Mouse (Mus musculus): ENCODE measurements at regions not wholly inside any gene's neighbourhood (a gene's known extent, or its start where the extent isn't known, plus 50 kb on each side); places are given as distances from the start of the nearest gene placed in this dataset.
"Not testable (repeated sequence)": the region's sequence is repeated elsewhere in the genome, so short reads cannot be mapped to it uniquely, and the experiment has no call there.

DNA sequence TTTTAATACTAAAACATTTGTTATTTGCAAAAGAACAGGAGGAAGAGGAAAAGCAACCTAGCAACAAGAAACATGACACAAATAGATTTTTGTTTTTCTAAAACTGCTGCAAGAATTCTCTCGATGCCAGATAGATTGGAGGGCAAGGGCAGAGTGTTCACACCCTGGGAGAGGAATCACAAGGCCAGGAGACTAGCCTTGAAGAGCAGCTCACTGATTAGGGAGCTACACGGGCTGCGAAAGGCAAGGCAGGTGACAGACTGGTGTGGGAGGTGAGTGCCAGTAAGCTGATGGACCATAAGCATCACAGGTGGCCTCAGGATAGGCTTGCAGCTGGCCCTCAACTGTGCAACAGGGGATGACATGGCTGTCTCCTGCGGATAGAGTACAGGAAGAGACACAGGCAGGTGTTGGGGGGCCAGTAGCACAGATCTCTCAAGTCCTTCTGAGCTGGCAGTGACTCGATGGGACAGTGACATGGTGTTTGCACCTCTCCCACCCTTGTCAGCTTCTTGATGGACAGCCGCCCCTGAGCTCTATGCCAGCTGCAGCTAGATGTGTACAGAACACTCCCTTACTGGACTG, 102.0 kb upstream of the Abca1 start:
- no peak for DNase-seq

DNA sequence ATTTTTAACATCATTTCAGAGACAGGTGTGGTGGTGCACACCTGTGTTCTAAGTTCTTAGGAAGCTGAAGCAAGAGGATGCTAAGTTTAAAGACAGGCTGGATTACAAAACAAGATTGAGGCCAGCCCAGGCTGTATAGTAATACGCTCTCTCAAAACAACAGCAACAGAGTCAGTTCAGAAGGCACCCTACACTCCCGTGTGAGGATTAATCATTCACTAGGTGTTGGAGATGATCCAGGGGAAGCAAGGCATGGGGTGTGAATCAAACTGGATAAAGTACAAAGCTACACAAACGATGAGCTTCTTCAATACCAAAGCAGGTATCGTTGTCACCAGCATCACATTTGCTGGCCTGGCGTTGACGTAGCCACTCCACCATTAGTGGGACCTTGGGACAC, 99.3 kb upstream of the Abca1 start:
- no peak for DNase-seq

GRCm38 (mm10) chr4:53256996-53257395, 97.3 kb upstream of the Abca1 start:
- DNase-seq, result no peak

DNA sequence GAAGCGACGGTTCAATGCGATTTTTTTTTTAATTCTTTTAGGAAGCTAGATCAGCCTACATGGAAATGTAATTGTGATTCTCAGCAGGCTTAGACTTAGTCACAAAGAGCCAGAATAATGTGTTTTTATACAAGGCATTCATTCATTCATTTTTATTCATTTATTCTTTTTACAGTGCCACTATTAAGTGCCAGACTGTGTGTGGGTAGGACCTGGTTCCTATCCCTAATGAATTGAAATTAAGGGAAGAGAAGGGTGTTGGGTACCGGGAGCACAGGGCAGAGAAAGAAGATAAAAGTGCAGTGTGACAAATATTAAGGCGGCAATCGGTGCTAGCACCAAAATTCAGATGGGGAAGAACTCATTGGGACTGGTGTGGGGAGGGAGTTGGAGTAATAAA, 94.8 kb upstream of the Abca1 start:
- DNase-seq, result no peak

DNA sequence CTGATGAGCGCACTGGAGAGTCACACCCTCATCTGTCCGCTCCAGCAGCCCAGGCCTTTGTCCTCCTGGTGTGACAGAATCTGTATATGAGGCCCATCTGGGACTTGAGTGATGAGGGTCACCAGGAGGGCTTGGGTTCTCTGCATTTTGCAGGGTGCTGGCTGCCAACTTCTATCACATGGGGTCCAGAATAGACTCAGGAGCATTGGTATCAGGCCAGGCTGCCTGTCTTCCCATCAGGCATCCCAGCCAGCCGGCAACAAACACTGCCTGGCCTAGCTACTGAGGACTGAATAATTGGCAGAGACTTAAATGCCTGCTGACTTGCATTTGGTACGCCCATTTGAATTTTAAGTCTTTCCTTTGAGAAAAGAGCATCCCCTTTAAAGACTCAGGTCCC, 94.0 kb upstream of the Abca1 start:
- no peak for DNase-seq

GRCm38 (mm10) chr4:53250325-53250724, 90.6 kb upstream of the Abca1 start:
- no peak for DNase-seq

DNA sequence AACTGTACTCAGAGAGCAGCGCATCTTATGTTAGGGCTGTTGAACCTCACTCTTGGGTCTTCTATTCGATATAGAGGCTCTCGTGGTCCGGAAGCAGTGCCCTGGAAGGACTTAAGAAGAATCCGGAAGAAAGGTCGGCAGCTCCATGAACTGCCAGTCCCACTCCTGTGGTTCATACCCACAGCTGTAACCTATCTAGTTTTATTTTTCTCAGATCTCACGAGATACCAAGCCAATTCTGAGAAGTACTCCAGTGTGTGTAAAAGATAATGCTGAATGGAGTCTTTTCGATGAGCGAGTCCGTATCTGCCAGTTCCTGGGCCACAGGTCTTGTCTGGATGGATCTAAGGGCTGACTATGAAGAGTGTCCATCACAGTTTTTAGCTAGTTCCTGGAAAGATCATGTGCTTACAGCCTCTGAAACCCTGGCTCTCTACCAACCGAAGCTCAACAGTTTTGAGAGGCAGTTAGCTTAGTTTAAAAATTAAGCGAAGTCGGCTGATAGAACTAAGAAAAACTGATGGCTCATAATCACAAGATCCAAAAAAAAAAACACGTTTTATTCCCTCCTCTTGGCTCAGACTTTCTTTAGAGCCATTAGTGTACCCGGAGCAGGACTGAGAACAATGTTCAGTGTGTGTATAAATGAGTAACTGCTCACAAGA, 86.5 kb upstream of the Abca1 start:
- no peak for DNase-seq

GRCm38 (mm10) chr4:53245553-53245952, 85.9 kb upstream of the Abca1 start:
- DNase-seq, result no peak

GRCm38 (mm10) chr4:53243473-53243872, 83.8 kb upstream of the Abca1 start:
- not testable (repeated sequence) for DNase-seq

DNA sequence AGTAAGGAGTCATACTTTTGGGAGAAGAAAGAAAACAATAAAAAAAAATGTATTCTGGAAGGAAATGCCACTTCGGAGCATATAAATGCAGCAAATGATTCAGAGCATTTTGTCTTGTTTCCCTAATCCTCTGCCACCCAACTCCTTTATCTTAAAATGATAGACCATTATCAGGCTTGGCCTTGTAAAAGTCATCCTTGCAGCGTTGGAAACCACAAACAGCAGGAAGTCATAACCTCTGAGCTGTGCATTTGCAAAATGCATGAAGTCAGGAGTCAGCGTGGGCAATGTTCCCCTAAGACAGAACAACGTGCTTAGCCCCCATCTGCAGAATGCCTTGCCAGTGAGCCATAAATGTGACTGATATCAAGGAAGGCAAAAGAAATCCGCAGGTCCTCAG, 80.2 kb upstream of the Abca1 start:
- no peak for DNase-seq

- DNase-seq, result no peak
Measured at GRCm38 (mm10) chr4:53238314-53239259, 78.9 kb upstream of the Abca1 start.

GRCm38 (mm10) chr4:53235870-53236269, 76.2 kb upstream of the Abca1 start:
- DNase-seq, result no peak

DNA sequence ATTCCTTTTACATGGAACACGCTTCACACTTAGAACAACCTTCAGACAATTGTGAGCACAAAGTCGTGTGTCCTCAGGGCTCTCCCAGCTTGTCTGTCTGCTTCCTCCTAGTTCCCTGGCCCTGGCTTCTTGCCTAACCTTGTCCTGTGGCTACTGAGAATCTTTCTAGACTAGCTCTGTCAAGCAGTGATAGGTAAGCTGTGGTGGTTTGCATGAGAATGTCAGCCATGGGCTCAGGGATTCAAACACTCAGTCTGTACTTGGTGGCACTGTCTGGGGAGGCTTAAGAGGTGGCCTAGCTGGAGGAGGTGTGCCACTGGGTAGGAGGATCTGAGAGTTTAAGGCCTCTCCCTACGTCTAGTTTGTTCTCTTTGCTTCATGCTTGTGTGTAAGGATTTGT, 72.7 kb upstream of the Abca1 start:
- no peak for DNase-seq

- no peak for DNase-seq
Measured at GRCm38 (mm10) chr4:53231867-53232266, 72.2 kb upstream of the Abca1 start.

DNA sequence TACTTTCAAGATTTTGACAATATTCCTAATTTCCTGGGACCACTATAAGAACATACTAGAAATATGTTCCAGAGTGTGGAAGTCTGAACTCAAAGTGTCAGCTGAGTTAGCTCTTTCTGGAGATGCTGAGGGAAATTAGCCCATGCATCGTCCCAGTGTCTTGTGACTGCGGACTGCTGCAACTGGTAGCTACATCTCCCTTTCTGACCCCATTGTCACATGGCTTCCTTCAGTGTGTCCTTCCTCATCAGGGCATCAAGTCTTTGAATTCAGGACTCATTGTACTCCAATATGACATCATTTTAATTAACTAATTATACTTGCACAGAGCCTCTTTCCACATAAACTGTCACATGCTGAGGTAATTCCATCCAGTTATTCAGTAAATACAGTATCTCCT, 71.4 kb upstream of the Abca1 start:
- no peak for DNase-seq

DNA sequence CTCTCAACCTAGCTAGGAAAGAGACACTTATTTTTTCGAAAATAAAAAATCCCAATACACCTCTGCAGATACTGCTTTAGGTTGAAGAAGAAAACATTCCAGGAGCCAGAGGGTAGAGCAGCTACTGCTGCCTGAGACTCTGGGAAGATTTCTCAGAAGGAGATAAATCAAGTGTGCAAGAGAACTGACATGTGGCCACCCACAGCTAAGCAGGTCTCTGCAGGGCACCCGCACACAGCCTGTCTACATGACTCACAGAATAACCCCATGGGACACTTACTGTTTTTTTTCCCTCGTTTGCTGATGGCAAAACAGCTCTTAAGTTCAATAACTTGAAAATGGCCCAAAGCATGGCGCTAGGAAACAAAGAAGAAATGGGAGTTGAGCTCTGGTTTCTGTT, 68.7 kb upstream of the Abca1 start:
- no peak for DNase-seq

DNA sequence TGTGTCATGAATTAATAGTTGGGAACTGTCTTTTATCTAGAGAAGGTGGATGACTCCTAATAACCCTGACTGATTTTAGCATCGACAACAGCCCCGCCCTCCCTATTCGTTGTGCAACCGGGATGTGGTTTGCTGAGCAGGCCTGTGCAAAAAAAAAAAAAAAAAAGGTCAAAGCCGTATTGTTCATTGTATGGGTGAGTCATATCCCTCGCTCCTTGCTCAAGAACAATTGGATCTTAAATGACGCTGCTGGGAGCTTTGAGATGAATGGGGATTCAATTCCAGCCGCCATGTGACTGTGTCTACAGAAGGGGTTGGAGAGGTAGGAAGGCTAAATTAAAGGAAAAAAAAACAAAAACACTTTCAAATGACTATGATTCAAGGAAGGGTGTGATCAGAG, 68.1 kb upstream of the Abca1 start:
- DNase-seq, result peak; percentile 19

DNA sequence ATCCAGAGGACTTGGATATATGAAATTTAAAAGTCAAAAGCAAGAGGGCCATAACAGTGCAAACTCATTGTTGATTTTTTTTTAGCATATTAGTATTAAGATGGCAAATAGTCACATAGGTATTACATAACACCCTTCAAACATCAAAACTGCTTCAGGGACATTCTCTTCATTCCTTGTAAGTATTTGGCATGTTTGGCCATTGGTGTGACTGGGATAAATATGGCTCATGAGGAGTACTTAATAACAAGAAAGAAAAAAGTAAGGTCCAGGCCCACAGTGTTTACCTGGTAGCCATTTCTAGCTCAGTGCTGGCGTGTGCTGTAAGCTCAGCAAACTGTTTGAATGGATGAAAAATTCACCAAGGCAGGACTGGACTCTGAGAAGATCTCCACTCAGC, 67.4 kb upstream of the Abca1 start:
- DNase-seq, result no peak

DNA sequence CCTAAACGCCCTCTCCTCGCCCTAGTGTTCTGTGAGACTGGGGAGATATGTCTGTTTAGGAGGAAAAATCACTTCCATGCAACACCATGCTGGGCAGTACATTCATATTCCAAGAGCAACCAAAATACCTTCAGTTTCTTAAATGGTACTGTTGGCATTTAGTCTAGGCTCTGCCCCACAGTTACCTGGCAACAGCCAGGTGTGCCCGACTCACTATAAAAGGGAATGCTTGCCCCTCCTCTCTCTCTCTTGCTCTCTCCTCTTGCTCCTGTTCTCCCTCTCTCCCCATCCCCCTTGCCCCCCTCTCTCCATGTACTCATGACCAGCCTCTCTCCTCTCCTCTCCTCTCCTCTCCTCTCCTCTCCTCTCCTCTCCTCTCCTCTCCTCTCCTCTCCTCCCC, 66.7 kb upstream of the Abca1 start:
- no peak for DNase-seq

GRCm38 (mm10) chr4:53223379-53223778, 63.7 kb upstream of the Abca1 start:
- DNase-seq, result no peak

GRCm38 (mm10) chr4:53220809-53221208, 61.1 kb upstream of the Abca1 start:
- DNase-seq, result no peak

DNA sequence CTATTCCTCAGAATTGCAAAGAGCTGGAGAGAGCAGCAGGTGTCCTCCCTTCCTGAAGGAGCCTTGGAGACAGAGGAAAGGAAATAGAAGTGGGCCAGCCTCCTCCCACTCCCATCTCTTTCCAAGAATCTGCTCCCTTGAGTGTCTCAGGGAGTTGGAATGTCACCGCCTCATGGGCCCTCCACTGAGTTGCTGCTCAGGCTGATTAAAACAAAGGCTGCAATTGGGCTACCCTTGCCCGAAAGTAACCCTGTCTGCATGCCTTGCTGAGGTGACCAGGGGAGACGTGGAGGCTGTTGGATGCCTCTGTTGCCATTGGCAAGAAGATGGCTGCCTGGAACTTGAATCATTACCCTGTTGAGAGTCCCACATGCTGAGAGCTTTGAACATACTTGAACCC, 59.7 kb upstream of the Abca1 start:
- no peak for DNase-seq

DNA sequence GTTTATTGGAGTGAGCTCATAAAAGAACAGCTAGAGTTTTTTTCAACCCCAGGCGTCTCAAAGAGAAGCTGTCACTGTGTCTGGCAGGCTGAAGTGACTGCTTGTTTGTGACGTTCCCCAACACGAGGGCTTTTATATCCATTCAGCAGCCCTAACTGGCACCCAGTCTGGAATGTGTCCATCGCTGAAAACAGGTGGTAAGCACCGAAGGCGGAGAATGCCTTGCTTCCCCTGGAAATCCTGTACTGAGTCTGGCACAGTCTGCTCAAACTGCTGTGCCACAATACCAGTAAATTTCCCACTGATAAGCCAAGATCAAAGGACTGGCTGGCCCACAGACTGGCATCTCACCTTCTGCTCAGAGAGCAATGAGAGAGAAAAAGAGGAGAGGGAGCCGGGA, 59.1 kb upstream of the Abca1 start:
- DNase-seq, result no peak

GRCm38 (mm10) chr4:53218291-53218640, 58.6 kb upstream of the Abca1 start:
- DNase-seq, result no peak
